Mouse (Mus musculus) liver, postnatal 0 days (tissue): ENCODE results near the gene Ctrl. TPM values are rescaled to one million over a fixed set of nuclear protein-coding genes. Genes with fewer than 3 reads are reported as not detected.
A peak's percentile ranks its signal among the peaks of the same experiment; 100 is the strongest.

ENCODE experiments used
- ATAC-seq: fragments of 200-750 bp; cut with Nextera tagmentation; 2 replicates; pipeline ENCODE4 v1.8.0; 2017; ENCODE audit warnings: mild to moderate bottlenecking, moderate library complexity
- DNase-seq: peaks from one replicate; pipeline ENCODE4 v3.0.0-alpha.2; 2016
- H3K27ac ChIP-seq: fragments of 300-500 bp; sonication (generic); 2 replicates; pipeline ENCODE4 v1.5.1; 2014; ENCODE audit warnings: antibody characterized with exemption, moderate library complexity, mild to moderate bottlenecking, low read depth
- H3K27me3 ChIP-seq: fragments of 300-500 bp; sonication (generic); 2 replicates; pipeline ENCODE4 v1.6.1; 2014; ENCODE audit warnings: low read length, control low read depth, mixed read lengths; ENCODE audit not compliant: insufficient read depth
- H3K36me3 ChIP-seq: fragments of 300-500 bp; sonication (generic); replicated peaks from 2 replicates; pipeline ENCODE4 v1.6.1; 2014; ENCODE audit warnings: mild to moderate bottlenecking, control low read depth, low read length, moderate library complexity, mixed read lengths; ENCODE audit not compliant: insufficient read depth
- H3K4me1 ChIP-seq: fragments of 300-500 bp; sonication (generic); 2 replicates; pipeline ENCODE4 v1.6.1; 2014; ENCODE audit warnings: antibody characterized with exemption, mild to moderate bottlenecking, control low read depth; ENCODE audit not compliant: insufficient read depth
- H3K4me2 ChIP-seq: fragments of 300-500 bp; sonication (generic); 2 replicates; pipeline ENCODE4 v1.6.1; 2014; ENCODE audit warnings: low read depth, mild to moderate bottlenecking, low read length, moderate library complexity, mixed read lengths
- H3K4me3 ChIP-seq: fragments of 300-500 bp; sonication (generic); 2 replicates; pipeline ENCODE4 v1.5.1; 2014; ENCODE audit warnings: low read depth, low read length
- H3K9ac ChIP-seq: fragments of 300-500 bp; sonication (generic); replicated peaks from 2 replicates; pipeline ENCODE4 v1.6.1; 2014; ENCODE audit warnings: mild to moderate bottlenecking, moderate library complexity
- H3K9me3 ChIP-seq: fragments of 300-500 bp; sonication (generic); 2 replicates; pipeline ENCODE4 v1.6.1; 2016; ENCODE audit warnings: mild to moderate bottlenecking, control low read depth, low read length, mixed read lengths
- CTCF ChIP-seq: sonication (generic); IDR thresholded peaks from 2 replicates; pipeline ENCODE4 v1.5.1; 2016; ENCODE audit warnings: antibody characterized with exemption, low read depth
- EP300 ChIP-seq: IDR thresholded peaks from 2 replicates; pipeline ENCODE4 v1.6.1; 2016; ENCODE audit warnings: antibody characterized with exemption, low read depth, mild to moderate bottlenecking
- WGBS: fragments of 180-500 bp; shearing (Covaris S2); extraction: QIAGEN DNeasy Blood & Tissue Kit; methylation state at CpG from one replicate; pipeline ENCODE4 v1.1.7; 2014; ENCODE audit not compliant: insufficient replicate concordance; 5-methylcytosine and 5-hydroxymethylcytosine counted together
- polyA plus RNA-seq: library from polyadenylated mRNA; unstranded; fragments of >200 nt; fragmentation: Nextera tagmentation; extraction: Ambion mirVana; gene quantifications from 2 replicates; pipeline ENCODE4 v1.2.1, GENCODE M21; 2015

Gene Ctrl
- polyA plus RNA-seq, 1 experiment from 2014 or later: 0.16 TPM

DNA sequence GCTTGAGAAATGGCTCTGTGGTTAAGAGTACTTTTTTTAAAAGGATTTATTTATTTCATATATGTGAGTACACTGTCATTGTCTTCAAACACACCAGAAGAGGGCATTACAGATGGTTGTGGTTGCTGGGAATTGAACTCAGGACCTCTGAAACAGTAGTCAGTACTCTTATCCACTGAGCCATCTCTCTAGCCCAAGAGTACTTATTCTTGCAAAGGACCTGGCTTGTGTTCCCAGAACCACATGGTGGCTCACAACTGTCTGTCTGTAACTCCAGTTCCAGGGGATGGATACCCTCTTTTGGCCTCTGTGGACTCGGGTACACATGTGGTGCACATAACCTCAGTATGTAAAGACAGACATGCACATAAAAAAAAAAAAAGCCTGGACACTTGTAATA lies 35.7 kb upstream of the Ctrl start:
- peaks cover 22% of the 10 kb centered on the region for H3K4me1 ChIP-seq
- no peak overlapping the region for H3K4me2 ChIP-seq
- WGBS: 60% methylated on average over 1 of the region's 1 CpGs
- H3K27ac ChIP-seq: no peak overlapping the region
- H3K27me3 ChIP-seq: 0 out of 2 replicates have a peak, but pooled peaks cover 3% of the 10 kb centered on the region
- ATAC-seq: no peak
- no peaks in the 10 kb centered on the region for H3K9me3 ChIP-seq
- no peak for TF ChIP-seq CTCF
- no peak for TF ChIP-seq EP300
- DNase-seq: no peak
- H3K4me3 ChIP-seq: no peak overlapping the region
- H3K9ac ChIP-seq: no peak overlapping the region
- H3K36me3 ChIP-seq: no peaks in the 10 kb centered on the region

DNA sequence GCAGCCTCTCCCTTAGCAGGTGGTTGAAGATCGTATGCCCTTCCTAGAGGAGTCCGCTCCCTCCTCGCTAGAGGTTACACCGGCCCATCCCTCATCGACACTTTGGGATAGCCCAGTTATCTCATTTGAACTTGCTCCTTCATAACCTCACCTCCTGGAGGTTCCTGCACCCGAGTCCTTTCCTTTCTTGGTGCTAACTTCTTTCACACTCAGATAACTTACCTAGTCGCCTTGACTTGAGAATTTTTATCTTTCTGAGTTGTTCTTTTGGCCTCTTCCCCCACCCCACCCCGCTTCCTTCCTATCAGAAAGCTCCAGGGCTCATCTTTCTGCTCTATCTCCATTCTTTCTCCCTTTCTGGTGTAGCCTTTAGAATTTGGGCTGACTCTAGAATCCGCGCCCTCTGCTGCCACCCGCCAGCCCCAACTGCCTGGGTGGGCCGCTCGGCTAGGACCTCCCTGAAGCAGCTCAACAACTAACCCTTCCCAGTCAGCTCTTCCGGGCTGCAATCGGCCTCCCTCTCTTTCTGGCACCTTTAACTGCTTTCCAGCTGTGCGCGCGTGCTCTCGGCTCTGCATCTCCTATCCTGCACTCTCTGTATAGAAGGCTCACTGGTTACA lies 33.1 kb upstream of the Ctrl start:
- TF ChIP-seq CTCF (no peak), EP300 (peak; percentile 71)
- H3K4me1 ChIP-seq: peaks cover 24% of the 10 kb centered on the region
- peak; percentile 43 for ATAC-seq
- H3K27ac ChIP-seq: peak overlapping the region; percentile 80
- H3K4me3 ChIP-seq: peak overlapping the region; percentile 78
- peak overlapping the region; percentile 100 for H3K4me2 ChIP-seq
- H3K36me3 ChIP-seq: no peaks in the 10 kb centered on the region
- no peaks in the 10 kb centered on the region for H3K9me3 ChIP-seq
- H3K9ac ChIP-seq: peak overlapping the region; percentile 8; the same call in 1 of the 2 replicates
- 0 out of 2 replicates have a peak, but pooled peaks cover 3% of the 10 kb centered on the region for H3K27me3 ChIP-seq
- peak; percentile 47 for DNase-seq
- 20% methylated on average over 19 of the region's 19 CpGs for WGBS

DNA sequence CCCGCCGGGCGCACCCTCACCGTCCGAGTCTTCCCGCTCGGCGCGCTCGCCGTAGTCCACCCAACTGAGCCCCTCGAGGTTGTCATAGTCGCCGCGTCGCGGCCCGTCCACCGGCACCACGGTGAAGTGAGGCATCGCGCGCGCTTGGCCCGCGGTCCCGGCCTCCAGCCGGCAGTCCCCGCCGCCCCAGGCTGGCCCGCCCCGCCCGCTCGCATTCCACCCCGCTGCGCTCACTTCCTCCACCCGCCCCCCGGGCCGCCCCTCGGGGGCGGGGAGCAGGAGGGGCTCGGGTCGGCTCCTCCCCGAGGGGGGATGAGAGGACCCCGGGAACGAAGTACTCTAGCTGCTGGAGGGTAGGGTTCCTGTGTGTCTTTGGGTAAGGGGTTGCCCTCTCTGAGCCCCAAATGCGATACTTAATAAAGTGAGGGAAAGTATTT lies 32.3 kb upstream of the Ctrl start, which contains the start of gene Slc12a4:
Gene Slc12a4 (minus strand): TSS at position 193 of the 437 bp plus-strand sequence.
- 3% methylated on average over 45 of the region's 47 CpGs for WGBS
- H3K9ac ChIP-seq: peak within 1 kb of the TSS; percentile 86
- peak within 1 kb of the TSS; percentile 78 for H3K4me3 ChIP-seq
- no peaks in the 10 kb centered on the region for H3K36me3 ChIP-seq
- H3K4me2 ChIP-seq: peak within 1 kb of the TSS; percentile 100
- peaks cover 33% of the 10 kb centered on the region for H3K4me1 ChIP-seq
- H3K27ac ChIP-seq: peak within 1 kb of the TSS; percentile 80
- TF ChIP-seq EP300: no peak
- no peaks in the 10 kb centered on the region for H3K9me3 ChIP-seq
- ATAC-seq (peak; percentile 81), DNase-seq (peak; percentile 85)
- 0 out of 2 replicates have a peak, but pooled peaks cover 3% of the 10 kb centered on the region for H3K27me3 ChIP-seq

DNA sequence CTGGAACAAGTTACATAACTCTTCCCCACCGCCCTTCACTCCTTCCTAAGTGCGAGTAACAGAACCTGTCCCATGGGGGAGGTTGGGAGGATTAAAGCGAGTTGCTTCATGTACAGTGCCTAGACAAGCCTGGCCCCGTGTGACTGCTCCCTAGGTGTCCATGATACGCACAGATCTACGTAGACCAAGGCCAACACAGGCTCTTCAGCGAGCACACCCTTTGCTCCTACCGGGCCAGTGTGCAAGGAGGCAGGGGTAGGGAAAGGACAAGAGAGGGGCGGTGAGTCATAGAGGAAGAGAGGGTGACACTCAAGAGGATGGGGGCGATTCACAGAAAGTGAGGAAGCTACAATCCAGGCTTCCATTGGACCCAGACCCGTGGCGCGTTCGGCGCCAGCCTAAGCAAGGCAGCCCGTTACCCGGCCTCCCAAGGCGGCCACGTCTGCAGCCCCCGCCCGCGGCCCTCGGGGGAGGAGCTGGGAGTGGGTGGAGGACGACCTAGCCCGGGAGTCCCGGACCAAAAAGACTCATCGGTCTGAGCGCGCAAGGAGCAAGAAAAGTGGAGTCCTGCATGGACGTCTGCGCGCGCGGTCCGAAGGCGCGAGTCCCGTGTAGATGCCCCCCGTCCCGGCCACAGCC lies 31.7 kb upstream of the Ctrl start:
- Histone ChIP-seq H3K9ac (peak overlapping the region; percentile 86), H3K4me1 (peaks cover 33% of the 10 kb centered on the region), H3K27me3 (0 out of 2 replicates have a peak, but pooled peaks cover 3% of the 10 kb centered on the region), H3K36me3 (no peaks in the 10 kb centered on the region), H3K27ac (peak overlapping the region; percentile 80), H3K4me3 (peak overlapping the region; percentile 78), H3K4me2 (peak overlapping the region; percentile 100), H3K9me3 (no peaks in the 10 kb centered on the region)
- TF ChIP-seq EP300: no peak
- no peak for TF ChIP-seq CTCF
- 2% methylated on average over 31 of the region's 40 CpGs for WGBS
- DNase-seq (peak; percentile 55), ATAC-seq (peak; percentile 48)

GRCm38 (mm10) chr8:105964506-105965265 lies 31.0 kb upstream of the Ctrl start:
- Histone ChIP-seq H3K27me3 (0 out of 2 replicates have a peak, but pooled peaks cover 3% of the 10 kb centered on the region), H3K4me3 (peak overlapping the region; percentile 78), H3K9ac (peak overlapping the region; percentile 86; the same call in 1 of the 2 replicates), H3K36me3 (no peaks in the 10 kb centered on the region), H3K4me2 (peak overlapping the region; percentile 100), H3K27ac (no peak overlapping the region), H3K4me1 (peaks cover 33% of the 10 kb centered on the region), H3K9me3 (no peaks in the 10 kb centered on the region)
- WGBS: 59% methylated on average over 12 of the region's 12 CpGs
- no peak for ATAC-seq
- TF ChIP-seq CTCF (no peak), EP300 (no peak)
- no peak for DNase-seq

GRCm38 (mm10) chr8:105961536-105961935 lies 27.9 kb upstream of the Ctrl start:
- Histone ChIP-seq H3K9me3 (no peaks in the 10 kb centered on the region), H3K27me3 (no peaks in the 10 kb centered on the region), H3K4me3 (no peak overlapping the region), H3K4me2 (peak overlapping the region; percentile 54), H3K36me3 (no peaks in the 10 kb centered on the region; the same call in 1 of the 2 replicates), H3K4me1 (peaks cover 27% of the 10 kb centered on the region), H3K9ac (no peak overlapping the region), H3K27ac (no peak overlapping the region)
- ATAC-seq (no peak), DNase-seq (no peak)
- WGBS: 60% methylated on average over 10 of the region's 10 CpGs
- TF ChIP-seq EP300: peak; percentile 63; the same call in 1 of the 2 replicates
- TF ChIP-seq CTCF: no peak
